ENCODE assay signal across 19 mouse cellular contexts in genomic region chr13:92232076-92232938, GRCm38 (mm10).
"Had no signal": no experiment of that assay in that cellular context is flagged by ENCODE, and none has a peak within 500 bp of the region (broad histone marks: within the 10 kb centered on the region; RNA-seq: fewer than 3 reads in every experiment).

No protein-coding gene starts in this region.

- H3K4me1 ChIP-seq: limb, embryonic 10.5 days; limb, embryonic 13.5 days; liver, embryonic 12.5 days; liver, embryonic 15.5 days; midbrain, embryonic 10.5 days; midbrain, embryonic 13.5 days had no signal

- H3K27me3 ChIP-seq: limb, embryonic 13.5 days; liver, embryonic 12.5 days; liver, embryonic 15.5 days; megakaryocyte, embryonic 14.5 days; midbrain, embryonic 13.5 days had no signal

- H3K27ac ChIP-seq: limb, embryonic 10.5 days; limb, embryonic 13.5 days; liver, embryonic 12.5 days; liver, embryonic 15.5 days; midbrain, embryonic 10.5 days; midbrain, embryonic 13.5 days had no signal

- H3K4me3 ChIP-seq: limb, embryonic 10.5 days; limb, embryonic 13.5 days; liver, embryonic 12.5 days; liver, embryonic 15.5 days; megakaryocyte, embryonic 14.5 days; midbrain, embryonic 10.5 days; midbrain, embryonic 13.5 days; myocyte had no signal

- DNase-seq: kidney, adult 18-20 months; kidney, adult 9 months; kidney, postnatal 14 days; kidney, postnatal 4 days; liver; lung, adult 2 months; lung, postnatal 14 days; retina, postnatal 1 day; thymus, adult 18-20 months; thymus, postnatal 36 days had no signal

- ATAC-seq: liver, embryonic 12.5 days; midbrain, embryonic 13.5 days; midbrain, embryonic 16.5 days had no signal

- H3K9me3 ChIP-seq: limb, embryonic 10.5 days; limb, embryonic 13.5 days; liver, embryonic 12.5 days; liver, embryonic 15.5 days; megakaryocyte, embryonic 14.5 days; midbrain, embryonic 10.5 days; midbrain, embryonic 13.5 days had no signal

- H3K9ac ChIP-seq: limb, embryonic 13.5 days; liver, embryonic 12.5 days; liver, embryonic 15.5 days; midbrain, embryonic 13.5 days had no signal

- H3K4me2 ChIP-seq: limb, embryonic 13.5 days; liver, embryonic 12.5 days; liver, embryonic 15.5 days; midbrain, embryonic 13.5 days had no signal
